Mouse (Mus musculus) liver, postnatal 0 days (tissue): ENCODE data around the gene Zfp292. TPM values are rescaled to one million over a fixed set of nuclear protein-coding genes. Genes with fewer than 3 reads are reported as not detected.

Source experiments
- ATAC-seq: fragments of 200-750 bp; cut with Nextera tagmentation; 2 replicates; pipeline ENCODE4 v1.8.0; 2017; ENCODE audit warnings: mild to moderate bottlenecking, moderate library complexity
- DNase-seq: peaks from one replicate; pipeline ENCODE4 v3.0.0-alpha.2; 2016
- H3K27ac ChIP-seq: fragments of 300-500 bp; sonication (generic); 2 replicates; pipeline ENCODE4 v1.5.1; 2014; ENCODE audit warnings: antibody characterized with exemption, moderate library complexity, mild to moderate bottlenecking, low read depth
- H3K27me3 ChIP-seq: fragments of 300-500 bp; sonication (generic); 2 replicates; pipeline ENCODE4 v1.6.1; 2014; ENCODE audit warnings: low read length, control low read depth, mixed read lengths; ENCODE audit not compliant: insufficient read depth
- H3K36me3 ChIP-seq: fragments of 300-500 bp; sonication (generic); replicated peaks from 2 replicates; pipeline ENCODE4 v1.6.1; 2014; ENCODE audit warnings: mild to moderate bottlenecking, control low read depth, low read length, moderate library complexity, mixed read lengths; ENCODE audit not compliant: insufficient read depth
- H3K4me1 ChIP-seq: fragments of 300-500 bp; sonication (generic); 2 replicates; pipeline ENCODE4 v1.6.1; 2014; ENCODE audit warnings: antibody characterized with exemption, mild to moderate bottlenecking, control low read depth; ENCODE audit not compliant: insufficient read depth
- H3K4me2 ChIP-seq: fragments of 300-500 bp; sonication (generic); 2 replicates; pipeline ENCODE4 v1.6.1; 2014; ENCODE audit warnings: low read depth, mild to moderate bottlenecking, low read length, moderate library complexity, mixed read lengths
- H3K4me3 ChIP-seq: fragments of 300-500 bp; sonication (generic); 2 replicates; pipeline ENCODE4 v1.5.1; 2014; ENCODE audit warnings: low read depth, low read length
- H3K9ac ChIP-seq: fragments of 300-500 bp; sonication (generic); replicated peaks from 2 replicates; pipeline ENCODE4 v1.6.1; 2014; ENCODE audit warnings: mild to moderate bottlenecking, moderate library complexity
- H3K9me3 ChIP-seq: fragments of 300-500 bp; sonication (generic); 2 replicates; pipeline ENCODE4 v1.6.1; 2016; ENCODE audit warnings: mild to moderate bottlenecking, control low read depth, low read length, mixed read lengths
- CTCF ChIP-seq: sonication (generic); IDR thresholded peaks from 2 replicates; pipeline ENCODE4 v1.5.1; 2016; ENCODE audit warnings: antibody characterized with exemption, low read depth
- EP300 ChIP-seq: IDR thresholded peaks from 2 replicates; pipeline ENCODE4 v1.6.1; 2016; ENCODE audit warnings: antibody characterized with exemption, low read depth, mild to moderate bottlenecking
- WGBS: fragments of 180-500 bp; shearing (Covaris S2); extraction: QIAGEN DNeasy Blood & Tissue Kit; methylation state at CpG from one replicate; pipeline ENCODE4 v1.1.7; 2014; ENCODE audit not compliant: insufficient replicate concordance; 5-methylcytosine and 5-hydroxymethylcytosine counted together
- polyA plus RNA-seq: library from polyadenylated mRNA; unstranded; fragments of >200 nt; fragmentation: Nextera tagmentation; extraction: Ambion mirVana; gene quantifications from 2 replicates; pipeline ENCODE4 v1.2.1, GENCODE M21; 2015

Gene Zfp292
- polyA plus RNA-seq, 1 experiment from 2014 or later = 4.5 TPM

DNA sequence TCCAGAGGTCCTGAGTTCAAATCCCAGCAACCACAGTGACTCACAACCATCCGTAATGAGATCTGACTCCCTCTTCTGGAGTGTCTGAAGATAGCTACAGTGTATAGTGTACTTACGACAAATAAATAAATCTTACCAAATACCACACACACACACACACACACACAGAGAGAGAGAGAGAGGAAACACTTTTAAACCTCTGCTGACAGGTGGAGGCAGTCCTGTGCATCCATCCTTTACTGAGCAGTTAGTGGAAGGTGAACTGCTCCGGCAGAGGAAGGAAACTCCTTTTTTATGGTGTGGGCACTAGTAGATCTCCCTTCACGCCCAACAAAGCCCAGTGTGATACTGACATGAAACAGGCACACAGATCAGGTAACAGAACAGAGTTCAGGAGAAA, 51.3 kb downstream of the Zfp292 start:
- Histone ChIP-seq H3K9me3 (no peaks in the 10 kb centered on the region), H3K4me3 (no peak overlapping the region), H3K4me1 (no peaks in the 10 kb centered on the region), H3K4me2 (no peak overlapping the region), H3K36me3 (peaks cover 22% of the 10 kb centered on the region), H3K27ac (no peak overlapping the region), H3K27me3 (no peaks in the 10 kb centered on the region), H3K9ac (no peak overlapping the region)
- DNase-seq (no peak), ATAC-seq (no peak)
- no peak for TF ChIP-seq CTCF
- no peak for TF ChIP-seq EP300
- WGBS = 85% methylated on average over 4 of the region's 4 CpGs

DNA sequence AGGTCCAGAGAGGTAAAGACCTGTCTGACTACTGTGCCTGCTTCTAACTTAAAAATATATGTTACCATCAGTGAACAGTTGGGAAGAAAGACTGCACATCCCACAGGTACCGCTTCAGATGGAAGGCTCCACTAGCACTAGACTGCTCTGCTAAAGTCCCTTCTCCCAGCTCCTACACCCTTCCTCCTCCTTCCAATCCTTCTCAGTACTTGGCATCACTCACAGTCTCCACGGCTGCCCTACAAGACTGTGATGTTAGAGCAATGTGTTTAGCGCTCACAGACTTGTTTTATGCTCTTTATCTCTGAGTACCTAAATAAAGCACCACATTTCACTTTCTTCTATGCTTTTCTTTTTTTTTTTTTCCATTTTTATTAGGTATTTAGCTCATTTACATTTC, 53.3 kb downstream of the Zfp292 start:
- TF ChIP-seq EP300 (no peak), CTCF (no peak)
- Histone ChIP-seq H3K4me2 (no peak overlapping the region), H3K9me3 (no peaks in the 10 kb centered on the region), H3K27me3 (no peaks in the 10 kb centered on the region), H3K36me3 (peaks cover 19% of the 10 kb centered on the region), H3K27ac (no peak overlapping the region), H3K9ac (no peak overlapping the region), H3K4me3 (no peak overlapping the region), H3K4me1 (no peaks in the 10 kb centered on the region)
- DNase-seq (no peak), ATAC-seq (no peak)
- whole genome bisulfite sequencing = 87% methylated on average over 3 of the region's 3 CpGs

GRCm38 (mm10) chr4:34823901-34824300, 58.9 kb downstream of the Zfp292 start:
- H3K4me3 ChIP-seq = no peak overlapping the region
- DNase-seq (no peak), ATAC-seq (no peak)
- H3K4me2 ChIP-seq = no peak overlapping the region
- no peak overlapping the region for H3K9ac ChIP-seq
- H3K4me1 ChIP-seq = no peaks in the 10 kb centered on the region
- H3K27me3 ChIP-seq = no peaks in the 10 kb centered on the region
- WGBS = 100% methylated on average over 1 of the region's 1 CpGs
- H3K36me3 ChIP-seq = peaks cover 24% of the 10 kb centered on the region
- no peak overlapping the region for H3K27ac ChIP-seq
- no peaks in the 10 kb centered on the region for H3K9me3 ChIP-seq
- TF ChIP-seq EP300 (no peak), CTCF (no peak)

DNA sequence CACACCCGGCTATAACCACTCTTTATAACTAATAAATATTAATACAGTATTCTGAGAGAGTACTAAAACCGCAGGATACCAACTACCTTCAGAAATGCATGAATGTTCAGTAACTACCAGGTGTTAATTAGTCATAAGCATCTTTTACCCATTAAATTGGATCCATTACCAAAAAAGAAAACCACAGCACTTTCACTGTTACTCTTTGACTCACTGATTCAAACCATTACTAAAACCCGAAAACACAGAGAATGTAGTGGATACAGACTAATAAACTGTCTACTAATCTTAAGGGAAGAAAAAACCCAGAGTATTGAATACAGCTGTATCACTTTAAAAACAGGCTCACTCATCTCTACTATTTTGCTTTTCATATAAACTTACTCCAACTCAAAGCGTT, 62.9 kb downstream of the Zfp292 start:
- DNase-seq = no peak
- no peak overlapping the region for H3K4me2 ChIP-seq
- no peak for ATAC-seq
- no peak overlapping the region for H3K27ac ChIP-seq
- no peaks in the 10 kb centered on the region for H3K27me3 ChIP-seq
- H3K36me3 ChIP-seq = peaks cover 33% of the 10 kb centered on the region
- WGBS = 87% methylated on average over 4 of the region's 4 CpGs
- H3K9ac ChIP-seq = no peak overlapping the region
- H3K4me1 ChIP-seq = no peaks in the 10 kb centered on the region
- no peak for TF ChIP-seq CTCF
- no peak for TF ChIP-seq EP300
- H3K4me3 ChIP-seq = no peak overlapping the region
- H3K9me3 ChIP-seq = no peaks in the 10 kb centered on the region

DNA sequence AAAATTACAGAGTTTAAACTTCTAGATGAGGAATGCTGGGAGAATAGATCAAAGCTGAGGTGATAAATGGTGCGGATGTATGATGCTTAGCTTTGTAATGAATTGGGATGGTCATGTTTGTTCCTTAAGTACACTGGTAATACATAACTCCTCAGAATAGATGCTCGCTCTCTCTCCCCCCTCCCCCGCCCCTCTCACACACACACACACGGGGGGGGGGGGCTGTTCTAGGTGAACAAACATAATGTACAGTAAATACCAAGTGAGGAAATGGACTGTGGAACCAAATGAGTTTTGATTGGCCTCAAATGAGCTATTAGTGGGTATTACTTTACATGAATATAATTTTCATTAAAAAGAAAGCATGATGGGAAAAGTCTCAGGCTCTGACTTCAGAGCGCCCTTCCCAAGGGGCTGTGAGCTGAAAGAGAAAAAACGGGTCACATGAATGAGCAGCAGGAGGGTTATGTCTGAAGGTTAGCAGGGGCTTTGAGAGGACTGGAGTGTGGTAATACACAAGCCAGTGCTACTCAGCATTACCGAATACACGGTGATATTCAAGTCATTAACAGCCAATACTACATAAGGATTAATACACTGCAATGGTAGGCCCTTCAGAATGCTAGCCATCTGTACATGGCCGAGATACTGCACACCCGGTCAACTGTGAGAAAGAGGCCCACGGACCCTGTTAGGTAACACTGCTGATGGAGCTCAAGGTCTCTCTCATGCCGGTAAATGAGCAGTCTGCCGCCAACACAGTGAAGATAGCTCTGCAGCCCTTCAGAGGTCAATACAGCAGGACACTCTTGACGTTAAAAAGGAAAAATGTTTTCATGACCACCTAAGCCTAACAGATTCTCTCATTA, 81.4 kb downstream of the Zfp292 start:
- Histone ChIP-seq H3K4me3 (no peak overlapping the region), H3K27me3 (no peaks in the 10 kb centered on the region), H3K9me3 (no peaks in the 10 kb centered on the region), H3K27ac (no peak overlapping the region), H3K36me3 (peaks cover 9% of the 10 kb centered on the region; the same call in 1 of the 2 replicates), H3K9ac (no peak overlapping the region), H3K4me2 (no peak overlapping the region), H3K4me1 (peaks cover 8% of the 10 kb centered on the region; the same call in 1 of the 2 replicates)
- TF ChIP-seq EP300 = no peak
- TF ChIP-seq CTCF = no peak
- no peak for ATAC-seq
- WGBS = 77% methylated on average over 14 of the region's 14 CpGs
- no peak for DNase-seq

GRCm38 (mm10) chr4:34798005-34798404, 84.8 kb downstream of the Zfp292 start:
- no peak overlapping the region for H3K27ac ChIP-seq
- TF ChIP-seq EP300 (no peak), CTCF (no peak)
- no peak overlapping the region for H3K9ac ChIP-seq
- no peaks in the 10 kb centered on the region for H3K27me3 ChIP-seq
- DNase-seq (no peak), ATAC-seq (no peak)
- no peak overlapping the region for H3K4me3 ChIP-seq
- H3K36me3 ChIP-seq = 0 out of 2 replicates have a peak, but pooled peaks cover 2% of the 10 kb centered on the region
- H3K9me3 ChIP-seq = no peaks in the 10 kb centered on the region
- peaks cover 8% of the 10 kb centered on the region; the same call in 1 of the 2 replicates for H3K4me1 ChIP-seq
- 68% methylated on average over 2 of the region's 2 CpGs for WGBS
- H3K4me2 ChIP-seq = no peak overlapping the region
